10 mouse cellular contexts compared by ENCODE assay signal in the genomic region with DNA sequence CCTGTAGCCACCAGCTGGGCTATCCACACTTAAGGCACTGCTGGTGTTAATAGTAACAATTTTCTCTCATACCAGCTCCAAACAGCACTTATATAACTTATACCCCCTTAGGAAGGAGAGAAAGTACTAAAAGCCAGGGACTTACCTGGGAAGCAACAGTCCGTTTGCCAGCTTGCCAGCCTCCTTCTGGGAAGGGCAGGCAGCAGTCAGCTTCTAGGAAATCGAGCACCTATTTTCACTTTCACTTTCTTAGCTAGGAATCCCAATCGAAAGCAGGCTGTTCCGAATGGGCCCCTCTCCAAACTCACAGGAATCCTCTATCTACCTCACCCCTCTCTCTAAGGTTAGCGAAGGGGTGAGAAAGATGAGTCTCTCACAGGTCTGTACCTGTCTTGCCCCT. TPM values are rescaled to one million over a fixed set of nuclear protein-coding genes. Genes with fewer than 3 reads are reported as not detected.
A peak's percentile ranks its signal among the peaks of the same experiment; 100 is the strongest.
DNase-seq lines count a peak whose midpoint lies in the region; ATAC-seq and TF ChIP-seq lines count a peak whose summit lies in the region.
"Had no signal": no experiment of that assay in that cellular context is flagged by ENCODE, and none has a peak within 500 bp of the region (broad histone marks: within the 10 kb centered on the region; RNA-seq: fewer than 3 reads in every experiment).

No protein-coding gene starts in this region.

- H3K27me3 ChIP-seq in heart, embryonic 15.5 days: no peaks in the 10 kb centered on the region
- no peaks in the 10 kb centered on the region for H3K27me3 ChIP-seq in forebrain, embryonic 14.5 days (replicated peaks; ENCODE audit: control insufficient read depth, insufficient read depth, low read length)

- no peak for DNase-seq in layer of hippocampus, adult 2 months (ENCODE audit: low spot score in 2 of 2)
- DNase-seq in layer of hippocampus, adult 9-10 months (ENCODE audit: low spot score): no peak
- DNase-seq in adipocyte (ENCODE audit: low spot score): peak; percentile 39
- no peak for DNase-seq in forebrain, embryonic 14.5 days (ENCODE audit: low spot score)
- no peak for DNase-seq in layer of hippocampus, postnatal 36 days
- DNase-seq in right cerebral cortex, postnatal 14 days: no peak
- DNase-seq: thymus, postnatal 4 days had no signal

- no peak for TF ChIP-seq CTCF in layer of hippocampus, adult 2 months (conservative IDR thresholded peaks at IDR 0.05)

- peaks cover 16% of the 10 kb centered on the region for H3K4me1 ChIP-seq in heart, embryonic 15.5 days (replicated peaks)
- no peaks in the 10 kb centered on the region for H3K4me1 ChIP-seq in forebrain, embryonic 14.5 days (ENCODE audit: control insufficient read depth, insufficient read depth, low read length)
- H3K4me1 ChIP-seq: midbrain, embryonic 10.5 days had no signal

- no peak for ATAC-seq in heart, embryonic 15.5 days (replicated peaks; ENCODE audit: insufficient number of reproducible peaks, insufficient read depth, low FRiP score, low read depth)
- peak; percentile 17; the same call in 1 of the 2 replicates for ATAC-seq in megakaryocyte, adult 5-6 weeks (ENCODE audit: poor library complexity, severe bottlenecking)
- no peak for ATAC-seq in forebrain, embryonic 14.5 days

- peak overlapping the region; percentile 19; the same call in 1 of the 2 replicates for H3K4me2 ChIP-seq in heart, embryonic 15.5 days
- no peak overlapping the region for H3K4me2 ChIP-seq in forebrain, embryonic 14.5 days (ENCODE audit: low read length)

- H3K9me3 ChIP-seq in heart, embryonic 15.5 days (replicated peaks): no peaks in the 10 kb centered on the region
- no peaks in the 10 kb centered on the region for H3K9me3 ChIP-seq in forebrain, embryonic 14.5 days (replicated peaks; ENCODE audit: control insufficient read depth, low read length)
- H3K9me3 ChIP-seq: midbrain, embryonic 10.5 days had no signal

- H3K9ac ChIP-seq in heart, embryonic 15.5 days: peak overlapping the region; percentile 11; the same call in 1 of the 2 replicates
- no peak overlapping the region for H3K9ac ChIP-seq in forebrain, embryonic 14.5 days (ENCODE audit: low read length)

- peak overlapping the region; percentile 12; the same call in 1 of the 2 replicates for H3K27ac ChIP-seq in layer of hippocampus, adult 2 months
- peak overlapping the region; percentile 64 for H3K27ac ChIP-seq in heart, embryonic 15.5 days
- no peak overlapping the region for H3K27ac ChIP-seq in forebrain, embryonic 14.5 days (ENCODE audit: low read depth, low read length)
- H3K27ac ChIP-seq: midbrain, embryonic 10.5 days had no signal

- H3K36me3 ChIP-seq in heart, embryonic 15.5 days: peaks cover 43% of the 10 kb centered on the region
- H3K36me3 ChIP-seq in forebrain, embryonic 14.5 days (ENCODE audit: control insufficient read depth, insufficient read depth, low read length): peaks cover 89% of the 10 kb centered on the region

- peak overlapping the region; percentile 0; the same call in 1 of the 2 replicates for H3K4me3 ChIP-seq in layer of hippocampus, adult 2 months
- H3K4me3 ChIP-seq in heart, embryonic 15.5 days: no peak overlapping the region
- no peak overlapping the region for H3K4me3 ChIP-seq in forebrain, embryonic 14.5 days (ENCODE audit: low read depth, low read length)
- H3K4me3 ChIP-seq: midbrain, embryonic 10.5 days had no signal

- 75% methylated on average over 5 of the region's 5 CpGs for WGBS in heart, embryonic 15.5 days
- whole genome bisulfite sequencing in forebrain, embryonic 14.5 days: 93% methylated on average over 5 of the region's 5 CpGs

RNA-seq across cellular contexts. Expression of a gene that starts 1.0 kb away (rescaled TPM):
- total RNA-seq in layer of hippocampus, adult 2 months (2021): 10 to 100 TPM in 1 of 2 experiments, 1 to 10 TPM in 1; 7.5 to 11.6 TPM
- 1.5 and 2.3 TPM in 2 replicates for polyA plus RNA-seq in heart, embryonic 15.5 days (2015; fragmentation: Nextera tagmentation; extraction: Ambion mirVana)
- 8.8 and 11.1 TPM in 2 replicates for total RNA-seq in megakaryocyte, adult 5-6 weeks (2015)
- 4.9 and 5.4 TPM in 2 replicates for total RNA-seq in megakaryocyte, adult 5-6 weeks (2017)
- polyA plus RNA-seq in forebrain, embryonic 14.5 days (2014; fragmentation: Nextera tagmentation; extraction: Ambion mirVana): 2.0 and 2.9 TPM in 2 replicates
- total RNA-seq in layer of hippocampus, postnatal 36 days (2021): 10 to 100 TPM in 1 of 2 experiments, 1 to 10 TPM in 1; 7.8 to 11.0 TPM

RNA-seq across cellular contexts. Expression of a gene that starts 47.8 kb away (rescaled TPM):
- 10 to 100 TPM; 44.3 to 47.4 TPM for total RNA-seq in layer of hippocampus, adult 2 months (2021)
- polyA plus RNA-seq in heart, embryonic 15.5 days (2015; fragmentation: Nextera tagmentation; extraction: Ambion mirVana): 15.0 and 15.6 TPM in 2 replicates
- 13.3 and 14.9 TPM in 2 replicates for total RNA-seq in megakaryocyte, adult 5-6 weeks (2015)
- total RNA-seq in megakaryocyte, adult 5-6 weeks (2017): 10.5 and 11.0 TPM in 2 replicates
- 33.9 and 35.2 TPM in 2 replicates for polyA plus RNA-seq in forebrain, embryonic 14.5 days (2014; fragmentation: Nextera tagmentation; extraction: Ambion mirVana)
- 10 to 100 TPM; 39.5 to 51.6 TPM for total RNA-seq in layer of hippocampus, postnatal 36 days (2021)

RNA-seq across cellular contexts. Expression of a gene that starts 47.9 kb away (rescaled TPM):
- total RNA-seq in layer of hippocampus, adult 2 months (2021): 10 to 100 TPM; 29.2 to 33.7 TPM
- 18.9 and 22.0 TPM in 2 replicates for polyA plus RNA-seq in heart, embryonic 15.5 days (2015; fragmentation: Nextera tagmentation; extraction: Ambion mirVana)
- total RNA-seq in megakaryocyte, adult 5-6 weeks (2015): 7.1 and 9.5 TPM in 2 replicates
- 13.0 and 15.4 TPM in 2 replicates for total RNA-seq in megakaryocyte, adult 5-6 weeks (2017)
- 19.0 and 23.5 TPM in 2 replicates for polyA plus RNA-seq in forebrain, embryonic 14.5 days (2014; fragmentation: Nextera tagmentation; extraction: Ambion mirVana)
- 10 to 100 TPM; 27.5 to 30.0 TPM for total RNA-seq in layer of hippocampus, postnatal 36 days (2021)

RNA-seq across cellular contexts. Expression of a gene that starts 48.1 kb away (rescaled TPM):
- total RNA-seq in layer of hippocampus, adult 2 months (2021): 1 to 10 TPM; 2.3 to 2.9 TPM
- polyA plus RNA-seq in heart, embryonic 15.5 days (2015; fragmentation: Nextera tagmentation; extraction: Ambion mirVana): 0.67 and 0.77 TPM in 2 replicates
- total RNA-seq in megakaryocyte, adult 5-6 weeks (2015): 0.39 and 0.40 TPM in 2 replicates
- not detected in 2 replicates for total RNA-seq in megakaryocyte, adult 5-6 weeks (2017)
- polyA plus RNA-seq in forebrain, embryonic 14.5 days (2014; fragmentation: Nextera tagmentation; extraction: Ambion mirVana): 0.99 and 1.3 TPM in 2 replicates
- total RNA-seq in layer of hippocampus, postnatal 36 days (2021): 1 to 10 TPM; 2.2 to 2.4 TPM
